Comparison of ENCODE assay signal across 8 mouse cellular contexts in genomic region chr4:41756440-41756839, GRCm38 (mm10). TPM values are rescaled to one million over a fixed set of nuclear protein-coding genes. Genes with fewer than 3 reads are reported as not detected.
DNase-seq lines count a peak whose midpoint lies in the region; ATAC-seq and TF ChIP-seq lines count a peak whose summit lies in the region.

No protein-coding gene starts in this region.

- no peaks in the 10 kb centered on the region for H3K36me3 ChIP-seq in lung, embryonic 16.5 days (ENCODE audit: control insufficient read depth, insufficient read depth, low read length)
- peaks cover 26% of the 10 kb centered on the region for H3K36me3 ChIP-seq in limb, embryonic 10.5 days
- peaks cover 12% of the 10 kb centered on the region for H3K36me3 ChIP-seq in small intestine, adult 2 months (ENCODE audit: control insufficient read depth, insufficient read depth, low read length)

- H3K4me3 ChIP-seq in lung, embryonic 16.5 days (ENCODE audit: low read length) = peak overlapping the region; percentile 79
- peak overlapping the region; percentile 85 for H3K4me3 ChIP-seq in limb, embryonic 10.5 days
- peak overlapping the region; percentile 69 for H3K4me3 ChIP-seq in small intestine, adult 2 months (ENCODE audit: low read depth, low read length)

- 70% methylated on average over 8 of the region's 8 CpGs for WGBS in lung, embryonic 16.5 days
- 78% methylated on average over 8 of the region's 8 CpGs for WGBS in limb, embryonic 10.5 days
- 68% methylated on average over 8 of the region's 8 CpGs for WGBS in small intestine, adult 2 months

- peaks cover 26% of the 10 kb centered on the region for H3K4me1 ChIP-seq in lung, embryonic 16.5 days (replicated peaks; ENCODE audit: control insufficient read depth, insufficient read depth, low read length)
- peaks cover 44% of the 10 kb centered on the region for H3K4me1 ChIP-seq in limb, embryonic 10.5 days
- H3K4me1 ChIP-seq in small intestine, adult 2 months (ENCODE audit: control insufficient read depth, insufficient read depth, insufficient read length, low read length) = peaks cover 16% of the 10 kb centered on the region; the same call in 1 of the 2 replicates

- H3K27ac ChIP-seq in lung, embryonic 16.5 days (ENCODE audit: low read length) = peak overlapping the region; percentile 95; the same call in 1 of the 2 replicates
- H3K27ac ChIP-seq in limb, embryonic 10.5 days = peak overlapping the region; percentile 89
- no peak overlapping the region for H3K27ac ChIP-seq in small intestine, adult 2 months (ENCODE audit: insufficient read depth, low read depth, low read length)

- no peak for TF ChIP-seq POLR2A in small intestine, adult 2 months (IDR thresholded peaks at IDR 0.05; ENCODE audit: low read depth, low read length)

- TF ChIP-seq CTCF in small intestine, adult 2 months (IDR thresholded peaks at IDR 0.05; ENCODE audit: extremely low read depth, insufficient read length, insufficient replicate concordance, low read depth, low read length) = no peak

- no peaks in the 10 kb centered on the region for H3K9me3 ChIP-seq in lung, embryonic 16.5 days (ENCODE audit: control insufficient read depth, low read length)
- no peaks in the 10 kb centered on the region for H3K9me3 ChIP-seq in limb, embryonic 10.5 days (replicated peaks)

- H3K27me3 ChIP-seq in lung, embryonic 16.5 days (ENCODE audit: control insufficient read depth, insufficient read depth, low read depth, low read length) = no peaks in the 10 kb centered on the region
- no peaks in the 10 kb centered on the region for H3K27me3 ChIP-seq in limb, embryonic 10.5 days (ENCODE audit: low read depth, poor library complexity, severe bottlenecking)
- H3K27me3 ChIP-seq in small intestine, adult 2 months (ENCODE audit: control insufficient read depth, insufficient read depth, low read length) = no peaks in the 10 kb centered on the region

- H3K4me2 ChIP-seq in lung, embryonic 16.5 days (ENCODE audit: low read depth, low read length) = peak overlapping the region; percentile 93

- peak overlapping the region; percentile 86 for H3K9ac ChIP-seq in lung, embryonic 16.5 days (ENCODE audit: low read length)

- DNase-seq in cerebellum, postnatal 14 days = no peak
- no peak for DNase-seq in lung, postnatal 25 days (ENCODE audit: low spot score)
- no peak for DNase-seq in limb, embryonic 10.5 days (ENCODE audit: low spot score)
- no peak for DNase-seq in retina, postnatal 1 day
- no peak for DNase-seq in ovary, postnatal 36 days (ENCODE audit: low spot score)

- 0 out of 2 replicates have a peak, but pooled peaks have one; percentile 2 for ATAC-seq in cerebellum, adult (ENCODE audit: insufficient number of reproducible peaks, low FRiP score, low TSS enrichment)
- no peak for ATAC-seq in lung, embryonic 16.5 days (ENCODE audit: low read depth)

RNA-seq across cellular contexts. Expression of gene Sigmar1, which starts 0.5 kb away (rescaled TPM):
- polyA plus RNA-seq in lung, embryonic 16.5 days (2015; fragmentation: Nextera tagmentation; extraction: Ambion mirVana) = 69.9 and 72.2 TPM in 2 replicates
- polyA plus RNA-seq in limb, embryonic 10.5 days (2016; fragmentation: Nextera tagmentation; extraction: Ambion mirVana) = 83.7 and 91.1 TPM in 2 replicates
- 28.1 and 44.0 TPM in 2 replicates for polyA plus RNA-seq in small intestine, adult 2 months (2012; rRNA removed)

RNA-seq across cellular contexts. Expression of gene Galt, which starts 1.4 kb away (rescaled TPM):
- 36.5 and 39.6 TPM in 2 replicates for polyA plus RNA-seq in lung, embryonic 16.5 days (2015; fragmentation: Nextera tagmentation; extraction: Ambion mirVana)
- 33.7 and 37.6 TPM in 2 replicates for polyA plus RNA-seq in limb, embryonic 10.5 days (2016; fragmentation: Nextera tagmentation; extraction: Ambion mirVana)
- polyA plus RNA-seq in small intestine, adult 2 months (2012; rRNA removed) = 57.5 and 104 TPM in 2 replicates

RNA-seq across cellular contexts. Expression of gene Ccl27a, which starts 17.6 kb away (rescaled TPM):
- 30.5 and 33.2 TPM in 2 replicates for polyA plus RNA-seq in lung, embryonic 16.5 days (2015; fragmentation: Nextera tagmentation; extraction: Ambion mirVana)
- polyA plus RNA-seq in limb, embryonic 10.5 days (2016; fragmentation: Nextera tagmentation; extraction: Ambion mirVana) = 26.7 and 35.6 TPM in 2 replicates
- polyA plus RNA-seq in small intestine, adult 2 months (2012; rRNA removed) = 11.7 and 14.6 TPM in 2 replicates

RNA-seq across cellular contexts. Expression of gene Arid3c, which starts 25.5 kb away (rescaled TPM):
- not detected in 2 replicates for polyA plus RNA-seq in lung, embryonic 16.5 days (2015; fragmentation: Nextera tagmentation; extraction: Ambion mirVana)
- not detected in 2 replicates for polyA plus RNA-seq in limb, embryonic 10.5 days (2016; fragmentation: Nextera tagmentation; extraction: Ambion mirVana)
- polyA plus RNA-seq in small intestine, adult 2 months (2012; rRNA removed) = 0.09 TPM in 1 of 2 replicates, not detected in the other

RNA-seq across cellular contexts. Expression of gene Dctn3, which starts 33.5 kb away (rescaled TPM):
- 137 and 156 TPM in 2 replicates for polyA plus RNA-seq in lung, embryonic 16.5 days (2015; fragmentation: Nextera tagmentation; extraction: Ambion mirVana)
- polyA plus RNA-seq in limb, embryonic 10.5 days (2016; fragmentation: Nextera tagmentation; extraction: Ambion mirVana) = 118 and 123 TPM in 2 replicates
- 35.0 and 69.5 TPM in 2 replicates for polyA plus RNA-seq in small intestine, adult 2 months (2012; rRNA removed)
